Mouse (Mus musculus) heart, embryonic 12.5 days (tissue): ENCODE results near the gene Syne1. TPM values are rescaled to one million over a fixed set of nuclear protein-coding genes. Genes with fewer than 3 reads are reported as not detected.
"Not testable (repeated sequence)": the region's sequence is repeated elsewhere in the genome, so short reads cannot be mapped to it uniquely, and the experiment has no call there.

Experiments
- ATAC-seq: fragments of 200-750 bp; cut with Nextera tagmentation; 2 replicates; pipeline ENCODE4 v1.8.0; 2017; ENCODE audit warnings: moderate TSS enrichment, moderate library complexity; ENCODE audit not compliant: insufficient number of reproducible peaks, low FRiP score
- H3K27ac ChIP-seq: fragments of 300-500 bp; sonication (generic); 2 replicates; pipeline ENCODE4 v1.5.1; 2016; ENCODE audit warnings: mild to moderate bottlenecking, moderate library complexity; ENCODE audit not compliant: poor library complexity, severe bottlenecking
- H3K27me3 ChIP-seq: fragments of 300-500 bp; sonication (generic); replicated peaks from 2 replicates; pipeline ENCODE4 v1.6.1; 2016; ENCODE audit warnings: mild to moderate bottlenecking, moderate library complexity
- H3K36me3 ChIP-seq: fragments of 300-500 bp; sonication (generic); 2 replicates; pipeline ENCODE4 v1.6.1; 2016; ENCODE audit warnings: mild to moderate bottlenecking, moderate library complexity
- H3K4me1 ChIP-seq: fragments of 300-500 bp; sonication (generic); replicated peaks from 2 replicates; pipeline ENCODE4 v1.6.1; 2016; ENCODE audit warnings: mild to moderate bottlenecking
- H3K4me2 ChIP-seq: fragments of 300-500 bp; sonication (generic); 2 replicates; pipeline ENCODE4 v1.6.1; 2016; ENCODE audit warnings: mild to moderate bottlenecking, moderate library complexity
- H3K4me3 ChIP-seq: fragments of 300-500 bp; sonication (generic); 2 replicates; pipeline ENCODE4 v1.5.1; 2016; ENCODE audit warnings: mild to moderate bottlenecking
- H3K9ac ChIP-seq: fragments of 300-500 bp; sonication (generic); 2 replicates; pipeline ENCODE4 v1.6.1; 2016; ENCODE audit warnings: mild to moderate bottlenecking, moderate library complexity
- H3K9me3 ChIP-seq: fragments of 300-500 bp; sonication (generic); replicated peaks from 2 replicates; pipeline ENCODE4 v1.6.1; 2016; ENCODE audit warnings: mild to moderate bottlenecking, moderate library complexity
- WGBS: fragments of 180-500 bp; shearing (Covaris S2); methylation state at CpG from one replicate; pipeline ENCODE4 v1.1.7; 2016; 5-methylcytosine and 5-hydroxymethylcytosine counted together
- polyA plus RNA-seq: library from polyadenylated mRNA; unstranded; fragments of >200 nt; fragmentation: Nextera tagmentation; extraction: Ambion mirVana; gene quantifications from 2 replicates; pipeline ENCODE4 v1.2.1, GENCODE M21; 2016

The Syne1 gene
- polyA plus RNA-seq, 1 experiment from 2014 or later = 18.0 TPM

DNA sequence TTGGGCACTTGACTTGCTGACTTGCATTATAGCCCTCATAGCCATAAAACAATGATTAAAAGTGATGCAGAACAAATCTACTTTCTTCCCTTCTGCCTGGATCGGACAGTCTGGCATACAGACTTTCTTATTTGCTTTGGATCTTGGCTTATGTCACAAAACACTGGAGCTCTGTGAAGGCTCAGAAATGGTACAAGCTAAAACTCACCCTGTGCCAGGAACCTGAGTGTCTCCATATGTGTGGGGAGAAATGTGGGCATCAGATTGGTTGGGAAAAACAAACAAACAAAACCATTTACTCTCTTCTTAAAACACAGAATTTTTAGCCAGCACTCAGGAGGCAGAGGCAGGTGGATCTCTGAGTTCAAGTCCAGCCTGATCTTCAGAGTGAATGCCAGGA lies 30.6 kb downstream of the Syne1 start:
- Histone ChIP-seq H3K9me3 (no peaks in the 10 kb centered on the region), H3K27ac (no peak overlapping the region), H3K36me3 (no peaks in the 10 kb centered on the region), H3K27me3 (no peaks in the 10 kb centered on the region), H3K9ac (no peak overlapping the region), H3K4me3 (no peak overlapping the region), H3K4me2 (no peak overlapping the region), H3K4me1 (0 out of 2 replicates have a peak, but pooled peaks cover under 1% of the 10 kb centered on the region)
- ATAC-seq = no peak
- WGBS = 73% methylated on average over 1 of the region's 1 CpGs

DNA sequence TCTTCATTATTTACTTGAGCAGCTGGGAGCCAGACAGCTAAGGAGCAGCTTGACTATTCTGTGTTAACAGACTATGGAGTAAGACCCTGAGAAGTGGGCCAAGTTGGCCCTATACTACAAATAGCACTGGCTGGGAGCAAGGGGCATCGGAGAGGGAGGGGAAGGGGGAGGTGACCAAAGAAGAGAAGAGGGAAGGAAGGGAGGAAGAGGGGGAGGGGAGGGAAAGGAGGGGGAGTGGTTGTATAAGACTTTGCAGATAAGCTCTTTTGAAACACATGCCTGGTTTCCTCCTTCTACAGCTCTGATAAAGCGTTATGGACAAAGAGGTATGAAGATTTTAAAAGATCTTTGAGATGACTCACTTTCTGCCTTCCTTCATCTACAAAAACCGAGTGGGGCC lies 36.0 kb downstream of the Syne1 start:
- Histone ChIP-seq H3K27me3 (no peaks in the 10 kb centered on the region), H3K9ac (no peak overlapping the region), H3K27ac (no peak overlapping the region), H3K4me3 (no peak overlapping the region), H3K4me1 (peaks cover 10% of the 10 kb centered on the region; the same call in 1 of the 2 replicates), H3K9me3 (no peaks in the 10 kb centered on the region), H3K36me3 (no peaks in the 10 kb centered on the region), H3K4me2 (no peak overlapping the region)
- ATAC-seq = no peak
- WGBS = 8% methylated on average over 3 of the region's 3 CpGs

GRCm38 (mm10) chr10:5514134-5514533 lies 37.1 kb downstream of the Syne1 start:
- H3K36me3 ChIP-seq = no peaks in the 10 kb centered on the region
- H3K9me3 ChIP-seq = no peaks in the 10 kb centered on the region
- no peak overlapping the region for H3K4me3 ChIP-seq
- no peak overlapping the region for H3K9ac ChIP-seq
- H3K27me3 ChIP-seq = no peaks in the 10 kb centered on the region
- no peak overlapping the region for H3K4me2 ChIP-seq
- WGBS = 87% methylated on average over 8 of the region's 8 CpGs
- peaks cover 10% of the 10 kb centered on the region; the same call in 1 of the 2 replicates for H3K4me1 ChIP-seq
- no peak for ATAC-seq
- H3K27ac ChIP-seq = no peak overlapping the region

DNA sequence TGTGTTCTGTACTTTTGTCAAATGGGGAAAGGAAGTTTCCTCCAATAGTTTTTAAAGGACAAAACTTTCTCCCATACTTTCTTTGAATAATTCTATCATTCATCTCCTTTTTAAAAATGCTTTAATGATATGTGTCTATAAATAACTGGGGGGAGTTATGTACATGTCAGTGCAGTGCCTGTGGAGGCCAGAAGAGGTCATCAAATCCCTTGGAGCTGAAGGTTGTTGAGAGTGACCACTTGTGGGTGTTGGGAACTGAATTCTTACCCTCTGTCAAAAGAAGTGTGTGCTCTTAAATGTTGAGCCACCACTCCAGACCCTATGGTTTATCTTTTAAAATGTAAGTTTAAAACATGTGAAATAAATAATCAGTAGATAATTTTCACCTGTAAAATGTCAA lies 39.0 kb downstream of the Syne1 start:
- H3K4me1 ChIP-seq = peaks cover 10% of the 10 kb centered on the region; the same call in 1 of the 2 replicates
- no peak for ATAC-seq
- H3K36me3 ChIP-seq = no peaks in the 10 kb centered on the region
- H3K4me2 ChIP-seq = no peak overlapping the region
- H3K27ac ChIP-seq = no peak overlapping the region
- no peak overlapping the region for H3K4me3 ChIP-seq
- no peaks in the 10 kb centered on the region for H3K9me3 ChIP-seq
- no peaks in the 10 kb centered on the region for H3K27me3 ChIP-seq
- H3K9ac ChIP-seq = no peak overlapping the region

DNA sequence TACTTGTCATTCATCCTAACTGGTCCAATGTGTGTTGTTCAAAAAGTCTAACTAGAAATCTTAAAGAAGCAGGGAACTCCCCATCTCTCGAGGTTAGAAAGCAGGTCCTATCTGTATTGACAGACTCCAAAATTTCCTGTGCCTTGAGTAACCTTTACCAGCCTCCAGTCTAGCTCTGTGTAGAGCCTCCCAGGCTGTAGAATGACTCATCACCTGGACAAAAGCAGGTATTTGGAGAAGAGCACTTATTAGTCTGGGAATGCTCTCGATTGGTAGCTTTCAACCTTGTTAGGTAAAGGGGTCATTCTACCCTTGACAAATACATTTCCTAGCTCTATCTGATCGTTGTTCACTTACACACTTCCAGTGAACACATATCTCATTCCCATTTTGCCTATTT lies 39.9 kb downstream of the Syne1 start:
- Histone ChIP-seq H3K9ac (no peak overlapping the region), H3K9me3 (no peaks in the 10 kb centered on the region), H3K4me1 (peaks cover 10% of the 10 kb centered on the region; the same call in 1 of the 2 replicates), H3K36me3 (no peaks in the 10 kb centered on the region), H3K4me2 (no peak overlapping the region), H3K27me3 (no peaks in the 10 kb centered on the region), H3K27ac (no peak overlapping the region), H3K4me3 (no peak overlapping the region)
- ATAC-seq = no peak
- 62% methylated on average over 3 of the region's 3 CpGs for WGBS

- H3K36me3 ChIP-seq = no peaks in the 10 kb centered on the region
- ATAC-seq = no peak
- WGBS = 72% methylated on average over 2 of the region's 2 CpGs
Observed at GRCm38 (mm10) chr10:5507478-5507877, 43.8 kb downstream of the Syne1 start.

GRCm38 (mm10) chr10:5504761-5505160 lies 46.5 kb downstream of the Syne1 start:
- WGBS = 64% methylated on average over 3 of the region's 3 CpGs
- H3K4me3 ChIP-seq = no peak overlapping the region

More at GRCm38 (mm10) chr10:5507478-5507877, 43.8 kb downstream of the Syne1 start:
- Histone ChIP-seq H3K27ac (no peak overlapping the region), H3K9me3 (no peaks in the 10 kb centered on the region), H3K4me1 (no peaks in the 10 kb centered on the region), H3K4me3 (no peak overlapping the region), H3K9ac (no peak overlapping the region), H3K27me3 (no peaks in the 10 kb centered on the region), H3K4me2 (no peak overlapping the region)

GRCm38 (mm10) chr10:5503909-5504308 lies 47.4 kb downstream of the Syne1 start:
- no peak overlapping the region for H3K9ac ChIP-seq
- WGBS = 66% methylated on average over 3 of the region's 3 CpGs
- no peak overlapping the region for H3K27ac ChIP-seq
- H3K36me3 ChIP-seq = no peaks in the 10 kb centered on the region
- no peaks in the 10 kb centered on the region for H3K27me3 ChIP-seq
- no peak overlapping the region for H3K4me2 ChIP-seq
- H3K4me3 ChIP-seq = no peak overlapping the region
- H3K9me3 ChIP-seq = no peaks in the 10 kb centered on the region
- no peak for ATAC-seq
- H3K4me1 ChIP-seq = no peaks in the 10 kb centered on the region

More at GRCm38 (mm10) chr10:5504761-5505160, 46.5 kb downstream of the Syne1 start:
- H3K27ac ChIP-seq = no peak overlapping the region
- H3K36me3 ChIP-seq = no peaks in the 10 kb centered on the region
- H3K4me2 ChIP-seq = no peak overlapping the region
- no peaks in the 10 kb centered on the region for H3K9me3 ChIP-seq
- H3K27me3 ChIP-seq = no peaks in the 10 kb centered on the region
- ATAC-seq = no peak
- no peaks in the 10 kb centered on the region for H3K4me1 ChIP-seq
- no peak overlapping the region for H3K9ac ChIP-seq

GRCm38 (mm10) chr10:5499684-5500369 lies 51.5 kb downstream of the Syne1 start:
- ATAC-seq, H3K4me1 ChIP-seq, H3K9ac ChIP-seq, H3K27me3 ChIP-seq, H3K36me3 ChIP-seq, H3K4me2 ChIP-seq, H3K27ac ChIP-seq, H3K9me3 ChIP-seq, H3K4me3 ChIP-seq: not testable (repeated sequence)
- 68% methylated on average over 6 of the region's 6 CpGs for WGBS

DNA sequence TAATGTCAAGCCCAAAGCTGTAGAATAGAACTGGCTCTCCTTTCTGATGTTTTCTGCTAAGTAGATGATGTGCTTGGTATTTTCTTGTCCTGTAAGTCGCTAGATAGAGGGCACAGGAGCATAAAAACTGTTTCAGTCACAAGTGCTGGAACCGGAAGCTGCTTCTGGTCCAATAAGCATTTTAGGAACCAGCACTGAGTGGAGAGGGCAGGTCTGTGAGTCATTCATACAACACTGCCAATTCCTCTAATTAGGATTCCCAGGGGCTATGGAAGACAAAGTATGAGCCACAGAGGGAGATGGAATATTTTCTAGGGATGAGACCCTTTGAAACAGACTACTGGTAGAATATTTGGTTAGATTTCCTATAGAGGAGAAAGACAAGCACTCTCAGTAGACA lies 53.4 kb downstream of the Syne1 start:
- WGBS = 75% methylated on average over 2 of the region's 2 CpGs

DNA sequence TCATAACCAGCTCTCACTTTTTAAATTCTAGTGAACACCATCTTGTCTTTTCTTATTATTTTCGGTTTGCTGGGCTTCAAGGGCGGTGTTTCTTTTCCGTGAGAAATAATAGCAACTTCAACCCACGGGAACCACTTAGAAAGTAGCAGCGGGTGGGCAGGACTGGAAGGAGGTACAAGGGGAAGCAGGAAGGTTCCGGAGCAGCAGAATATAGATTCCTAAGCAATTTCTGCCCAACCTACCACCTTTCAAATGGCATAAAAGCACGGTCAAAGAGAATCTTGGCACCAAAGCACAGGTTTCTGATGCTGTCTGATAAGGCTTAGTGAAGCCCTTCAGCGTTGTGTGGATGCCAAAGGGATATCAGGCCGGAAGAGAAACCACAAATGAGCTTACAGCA lies 60.2 kb downstream of the Syne1 start:
- no peaks in the 10 kb centered on the region for H3K4me1 ChIP-seq
- H3K36me3 ChIP-seq = no peaks in the 10 kb centered on the region
- 81% methylated on average over 9 of the region's 9 CpGs for WGBS
- H3K4me3 ChIP-seq = no peak overlapping the region
- ATAC-seq = no peak
- no peaks in the 10 kb centered on the region for H3K27me3 ChIP-seq
- no peak overlapping the region for H3K4me2 ChIP-seq
- H3K27ac ChIP-seq = no peak overlapping the region
- H3K9ac ChIP-seq = no peak overlapping the region
- H3K9me3 ChIP-seq = no peaks in the 10 kb centered on the region

More for the DNA sequence above, 53.4 kb downstream of the Syne1 start:
- no peaks in the 10 kb centered on the region for H3K36me3 ChIP-seq
- H3K4me1 ChIP-seq = no peaks in the 10 kb centered on the region
- H3K4me3 ChIP-seq = no peak overlapping the region
- ATAC-seq = no peak
- H3K27me3 ChIP-seq = no peaks in the 10 kb centered on the region
- H3K9me3 ChIP-seq = no peaks in the 10 kb centered on the region
- no peak overlapping the region for H3K4me2 ChIP-seq
- no peak overlapping the region for H3K27ac ChIP-seq
- no peak overlapping the region for H3K9ac ChIP-seq

GRCm38 (mm10) chr10:5490029-5490428 lies 61.3 kb downstream of the Syne1 start:
- H3K4me2 ChIP-seq = no peak overlapping the region
- H3K9me3 ChIP-seq = no peaks in the 10 kb centered on the region
- H3K36me3 ChIP-seq = no peaks in the 10 kb centered on the region
- H3K27me3 ChIP-seq = no peaks in the 10 kb centered on the region
- WGBS = 54% methylated on average over 6 of the region's 6 CpGs
- H3K4me1 ChIP-seq = no peaks in the 10 kb centered on the region
- H3K9ac ChIP-seq = no peak overlapping the region
- no peak overlapping the region for H3K4me3 ChIP-seq
- H3K27ac ChIP-seq = no peak overlapping the region
- ATAC-seq = no peak
